Mouse (Mus musculus): ENCODE results near the gene Baz2b.

Baz2b gene

GRCm38 (mm10) chr2:60054808-60055535 lies 154.7 kb downstream of the Baz2b start:
- DNase-seq (ENCODE audit: extremely low spot score, low read depth, low spot score) = no peak

GRCm38 (mm10) chr2:60053222-60054010 lies 156.2 kb downstream of the Baz2b start:
- DNase-seq (ENCODE audit: extremely low spot score, low read depth, low spot score) = no peak

GRCm38 (mm10) chr2:60050667-60051460 lies 158.8 kb downstream of the Baz2b start:
- no peak for DNase-seq (ENCODE audit: extremely low spot score, low read depth, low spot score)

- DNase-seq (ENCODE audit: extremely low spot score, low read depth, low spot score) = no peak
These were observed 159.8 kb downstream of the Baz2b start for GRCm38 (mm10) chr2:60049889-60050288.

GRCm38 (mm10) chr2:60049351-60049750 lies 160.3 kb downstream of the Baz2b start:
- no peak for DNase-seq (ENCODE audit: extremely low spot score, low read depth, low spot score)

- DNase-seq (ENCODE audit: extremely low spot score, low read depth, low spot score) = no peak
These were observed 163.6 kb downstream of the Baz2b start for GRCm38 (mm10) chr2:60045995-60046394.

GRCm38 (mm10) chr2:60044988-60045387 lies 164.7 kb downstream of the Baz2b start:
- DNase-seq (ENCODE audit: extremely low spot score, low read depth, low spot score) = no peak

GRCm38 (mm10) chr2:60044540-60044939 lies 165.1 kb downstream of the Baz2b start:
- DNase-seq (ENCODE audit: extremely low spot score, low read depth, low spot score) = no peak

GRCm38 (mm10) chr2:60042699-60043098 lies 166.9 kb downstream of the Baz2b start:
- no peak for DNase-seq (ENCODE audit: extremely low spot score, low read depth, low spot score)

- DNase-seq (ENCODE audit: extremely low spot score, low read depth, low spot score) = no peak
These were observed 168.0 kb downstream of the Baz2b start for GRCm38 (mm10) chr2:60041485-60042274.

GRCm38 (mm10) chr2:60040162-60040561 lies 169.5 kb downstream of the Baz2b start:
- DNase-seq (ENCODE audit: extremely low spot score, low read depth, low spot score) = no peak

- DNase-seq (ENCODE audit: extremely low spot score, low read depth, low spot score) = peak; percentile 62
These were observed 172.6 kb downstream of the Baz2b start for GRCm38 (mm10) chr2:60037011-60037551.

- DNase-seq (ENCODE audit: extremely low spot score, low read depth, low spot score) = no peak
These were observed 173.3 kb downstream of the Baz2b start for GRCm38 (mm10) chr2:60036361-60036760.

GRCm38 (mm10) chr2:60030991-60031390 lies 178.6 kb downstream of the Baz2b start:
- no peak for DNase-seq (ENCODE audit: extremely low spot score, low read depth, low spot score)

- no peak for DNase-seq (ENCODE audit: extremely low spot score, low read depth, low spot score)
These were observed 180.6 kb downstream of the Baz2b start for GRCm38 (mm10) chr2:60029020-60029419.

- no peak for DNase-seq (ENCODE audit: extremely low spot score, low read depth, low spot score)
These were observed 182.5 kb downstream of the Baz2b start for GRCm38 (mm10) chr2:60027166-60027565.

GRCm38 (mm10) chr2:60026554-60026953 lies 183.1 kb downstream of the Baz2b start:
- no peak for DNase-seq (ENCODE audit: extremely low spot score, low read depth, low spot score)

- DNase-seq (ENCODE audit: extremely low spot score, low read depth, low spot score) = no peak
These were observed 185.9 kb downstream of the Baz2b start for GRCm38 (mm10) chr2:60023777-60024176.

GRCm38 (mm10) chr2:60021556-60021955 lies 188.1 kb downstream of the Baz2b start:
- DNase-seq (ENCODE audit: extremely low spot score, low read depth, low spot score) = peak; percentile 70

GRCm38 (mm10) chr2:60021138-60021537 lies 188.5 kb downstream of the Baz2b start:
- DNase-seq (ENCODE audit: extremely low spot score, low read depth, low spot score) = no peak
